Mouse (Mus musculus): ENCODE measurements around the gene Arhgap19.

The Arhgap19 gene

GRCm38 (mm10) chr19:41831101-41831570 lies 29.3 kb upstream of the Arhgap19 start:
- DNase-seq = peak; percentile 58 to 63

GRCm38 (mm10) chr19:41830106-41831031 lies 28.5 kb upstream of the Arhgap19 start:
- peak; percentile 58 to 66 for DNase-seq

- peak; percentile 96 for DNase-seq
Observed at GRCm38 (mm10) chr19:41829381-41830105, 27.7 kb upstream of the Arhgap19 start, which contains the start of gene Frat1. TSS of gene Frat1 (plus strand) at chr19:41829970.

GRCm38 (mm10) chr19:41828941-41829340 lies 27.1 kb upstream of the Arhgap19 start:
- no peak for DNase-seq

- no peak for DNase-seq
Observed at GRCm38 (mm10) chr19:41826529-41826928, 24.7 kb upstream of the Arhgap19 start.

- no peak for DNase-seq
Observed at GRCm38 (mm10) chr19:41824950-41825349, 23.1 kb upstream of the Arhgap19 start.

GRCm38 (mm10) chr19:41822589-41822988 lies 20.7 kb upstream of the Arhgap19 start:
- no peak for DNase-seq

- no peak for DNase-seq
Observed at GRCm38 (mm10) chr19:41821436-41821835, 19.6 kb upstream of the Arhgap19 start.

GRCm38 (mm10) chr19:41818749-41819148 lies 16.9 kb upstream of the Arhgap19 start:
- no peak for DNase-seq

GRCm38 (mm10) chr19:41817325-41817724 lies 15.5 kb upstream of the Arhgap19 start:
- DNase-seq = no peak

GRCm38 (mm10) chr19:41816915-41817314 lies 15.1 kb upstream of the Arhgap19 start:
- no peak for DNase-seq

- DNase-seq = no peak
Observed at GRCm38 (mm10) chr19:41816410-41816809, 14.6 kb upstream of the Arhgap19 start.

GRCm38 (mm10) chr19:41813374-41813773 lies 11.5 kb upstream of the Arhgap19 start:
- no peak for DNase-seq

- no peak for DNase-seq
Observed at GRCm38 (mm10) chr19:41812525-41812924, 10.7 kb upstream of the Arhgap19 start.

- DNase-seq = no peak
Observed at GRCm38 (mm10) chr19:41810074-41810473, 8.2 kb upstream of the Arhgap19 start.

GRCm38 (mm10) chr19:41808104-41808634 lies 6.3 kb upstream of the Arhgap19 start:
- no peak for DNase-seq

GRCm38 (mm10) chr19:41807497-41807896 lies 5.7 kb upstream of the Arhgap19 start:
- DNase-seq = no peak

GRCm38 (mm10) chr19:41805831-41806230 lies 4.0 kb upstream of the Arhgap19 start:
- no peak for DNase-seq

GRCm38 (mm10) chr19:41803322-41803721 lies 1.5 kb upstream of the Arhgap19 start:
- peak in 1 of 2 experiments; percentile 12 for DNase-seq

- no peak for DNase-seq
Observed at GRCm38 (mm10) chr19:41800986-41801741, 683 bp downstream of the Arhgap19 start.

GRCm38 (mm10) chr19:41800451-41800850 lies 1.4 kb downstream of the Arhgap19 start:
- no peak for DNase-seq

- no peak for DNase-seq
Observed at GRCm38 (mm10) chr19:41797536-41797935, 4.3 kb downstream of the Arhgap19 start.
